Mouse (Mus musculus): ENCODE measurements around the gene Bcl2l14. TPM values are rescaled to one million over a fixed set of nuclear protein-coding genes. Genes with fewer than 3 reads are reported as not detected.

The Bcl2l14 gene
- 0.12 TPM in 1 of 2 replicates, not detected in the other for polyA plus RNA-seq (2015; fragmentation: Nextera tagmentation; extraction: Ambion mirVana)

- H3K27me3 ChIP-seq (replicated peaks), result no peaks in the 10 kb centered on the region
- ATAC-seq (replicated peaks), result no peak
- 85% methylated on average over 4 of the region's 4 CpGs for WGBS
- no peaks in the 10 kb centered on the region for H3K9me3 ChIP-seq
- no peaks in the 10 kb centered on the region for H3K36me3 ChIP-seq (replicated peaks)
- H3K27ac ChIP-seq, result no peak within 1 kb of the TSS
- no peak within 1 kb of the TSS for H3K4me3 ChIP-seq
- no peak within 1 kb of the TSS for H3K4me2 ChIP-seq
- no peaks in the 10 kb centered on the region for H3K4me1 ChIP-seq
- no peak within 1 kb of the TSS for H3K9ac ChIP-seq
Measured at GRCm38 (mm10) chr6:134396018-134396417, at the start of gene Bcl2l14. TSS of gene Bcl2l14 (plus strand) at chr6:134396318.

GRCm38 (mm10) chr6:134348526-134349067 lies 47.5 kb upstream of the Bcl2l14 start:
- H3K9ac ChIP-seq, result no peak overlapping the region
- H3K36me3 ChIP-seq (replicated peaks), result no peaks in the 10 kb centered on the region
- ATAC-seq (replicated peaks), result no peak
- H3K4me2 ChIP-seq, result no peak overlapping the region
- H3K9me3 ChIP-seq, result no peaks in the 10 kb centered on the region
- no peaks in the 10 kb centered on the region for H3K27me3 ChIP-seq (replicated peaks)
- H3K4me3 ChIP-seq, result no peak overlapping the region
- 87% methylated on average over 7 of the region's 7 CpGs for WGBS
- H3K27ac ChIP-seq, result no peak overlapping the region
- no peaks in the 10 kb centered on the region for H3K4me1 ChIP-seq

GRCm38 (mm10) chr6:134352881-134353280 lies 43.2 kb upstream of the Bcl2l14 start:
- Histone ChIP-seq H3K4me3 (no peak overlapping the region), H3K27me3 (replicated peaks) (no peaks in the 10 kb centered on the region), H3K27ac (no peak overlapping the region), H3K4me1 (no peaks in the 10 kb centered on the region), H3K9ac (no peak overlapping the region), H3K4me2 (no peak overlapping the region), H3K36me3 (replicated peaks) (no peaks in the 10 kb centered on the region), H3K9me3 (no peaks in the 10 kb centered on the region)
- no peak for ATAC-seq (replicated peaks)
- 89% methylated on average over 6 of the region's 6 CpGs for WGBS

- 80% methylated on average over 4 of the region's 4 CpGs for WGBS
- Histone ChIP-seq H3K4me2 (no peak overlapping the region), H3K4me1 (no peaks in the 10 kb centered on the region), H3K36me3 (replicated peaks) (no peaks in the 10 kb centered on the region), H3K9ac (no peak overlapping the region), H3K27ac (no peak overlapping the region), H3K9me3 (no peaks in the 10 kb centered on the region), H3K4me3 (no peak overlapping the region), H3K27me3 (replicated peaks) (no peaks in the 10 kb centered on the region)
- ATAC-seq (replicated peaks), result no peak
Measured at GRCm38 (mm10) chr6:134353751-134354150, 42.4 kb upstream of the Bcl2l14 start.

- Histone ChIP-seq H3K27me3 (replicated peaks) (no peaks in the 10 kb centered on the region), H3K27ac (no peak overlapping the region), H3K36me3 (replicated peaks) (no peaks in the 10 kb centered on the region), H3K4me2 (no peak overlapping the region), H3K9ac (no peak overlapping the region), H3K4me3 (no peak overlapping the region), H3K9me3 (no peaks in the 10 kb centered on the region), H3K4me1 (no peaks in the 10 kb centered on the region)
- no peak for ATAC-seq (replicated peaks)
- 89% methylated on average over 6 of the region's 6 CpGs for WGBS
Measured at GRCm38 (mm10) chr6:134357570-134357969, 38.5 kb upstream of the Bcl2l14 start.

- 91% methylated on average over 4 of the region's 4 CpGs for WGBS
- Histone ChIP-seq H3K36me3 (replicated peaks) (no peaks in the 10 kb centered on the region), H3K4me2 (no peak overlapping the region), H3K9me3 (no peaks in the 10 kb centered on the region), H3K4me3 (no peak overlapping the region), H3K27ac (no peak overlapping the region), H3K9ac (no peak overlapping the region), H3K4me1 (no peaks in the 10 kb centered on the region), H3K27me3 (replicated peaks) (no peaks in the 10 kb centered on the region)
- no peak for ATAC-seq (replicated peaks)
Measured at GRCm38 (mm10) chr6:134360079-134360478, 36.0 kb upstream of the Bcl2l14 start.

- Histone ChIP-seq H3K4me3 (no peak overlapping the region), H3K4me1 (no peaks in the 10 kb centered on the region), H3K9me3 (no peaks in the 10 kb centered on the region), H3K27me3 (replicated peaks) (no peaks in the 10 kb centered on the region), H3K27ac (no peak overlapping the region), H3K4me2 (no peak overlapping the region), H3K36me3 (replicated peaks) (no peaks in the 10 kb centered on the region), H3K9ac (no peak overlapping the region)
- WGBS, result 64% methylated on average over 6 of the region's 6 CpGs
- ATAC-seq (replicated peaks), result no peak
Measured at GRCm38 (mm10) chr6:134364644-134365043, 31.5 kb upstream of the Bcl2l14 start.

- Histone ChIP-seq H3K9me3 (no peaks in the 10 kb centered on the region), H3K9ac (no peak overlapping the region), H3K27ac (no peak overlapping the region), H3K36me3 (replicated peaks) (no peaks in the 10 kb centered on the region), H3K4me2 (no peak overlapping the region), H3K4me3 (no peak overlapping the region), H3K27me3 (replicated peaks) (no peaks in the 10 kb centered on the region), H3K4me1 (no peaks in the 10 kb centered on the region)
- WGBS, result 75% methylated on average over 4 of the region's 4 CpGs
- ATAC-seq (replicated peaks), result no peak
Measured at GRCm38 (mm10) chr6:134365952-134366351, 30.2 kb upstream of the Bcl2l14 start.

- Histone ChIP-seq H3K4me3 (no peak overlapping the region), H3K4me1 (no peaks in the 10 kb centered on the region), H3K9ac (no peak overlapping the region), H3K4me2 (no peak overlapping the region), H3K9me3 (no peaks in the 10 kb centered on the region), H3K36me3 (replicated peaks) (no peaks in the 10 kb centered on the region), H3K27me3 (replicated peaks) (no peaks in the 10 kb centered on the region), H3K27ac (no peak overlapping the region)
- 71% methylated on average over 10 of the region's 10 CpGs for WGBS
- no peak for ATAC-seq (replicated peaks)
Measured at GRCm38 (mm10) chr6:134366366-134367351, 29.5 kb upstream of the Bcl2l14 start.

GRCm38 (mm10) chr6:134367366-134368281 lies 28.5 kb upstream of the Bcl2l14 start:
- Histone ChIP-seq H3K36me3 (replicated peaks) (no peaks in the 10 kb centered on the region), H3K27ac (no peak overlapping the region), H3K4me1 (no peaks in the 10 kb centered on the region), H3K4me2 (no peak overlapping the region), H3K27me3 (replicated peaks) (no peaks in the 10 kb centered on the region), H3K9ac (no peak overlapping the region), H3K9me3 (no peaks in the 10 kb centered on the region), H3K4me3 (no peak overlapping the region)
- no peak for ATAC-seq (replicated peaks)
- 59% methylated on average over 12 of the region's 12 CpGs for WGBS

GRCm38 (mm10) chr6:134372946-134373345 lies 23.2 kb upstream of the Bcl2l14 start:
- H3K4me1 ChIP-seq, result no peaks in the 10 kb centered on the region
- no peaks in the 10 kb centered on the region for H3K9me3 ChIP-seq
- H3K36me3 ChIP-seq (replicated peaks), result no peaks in the 10 kb centered on the region
- no peak for ATAC-seq (replicated peaks)
- H3K9ac ChIP-seq, result no peak overlapping the region
- 68% methylated on average over 2 of the region's 2 CpGs for WGBS
- no peaks in the 10 kb centered on the region for H3K27me3 ChIP-seq (replicated peaks)
- no peak overlapping the region for H3K27ac ChIP-seq
- H3K4me3 ChIP-seq, result no peak overlapping the region
- no peak overlapping the region for H3K4me2 ChIP-seq

- H3K36me3 ChIP-seq (replicated peaks), result no peaks in the 10 kb centered on the region
- no peak overlapping the region for H3K4me2 ChIP-seq
- no peak overlapping the region for H3K9ac ChIP-seq
- ATAC-seq (replicated peaks), result no peak
- H3K27ac ChIP-seq, result no peak overlapping the region
- no peaks in the 10 kb centered on the region for H3K9me3 ChIP-seq
- 82% methylated on average over 5 of the region's 5 CpGs for WGBS
- H3K27me3 ChIP-seq (replicated peaks), result no peaks in the 10 kb centered on the region
- no peak overlapping the region for H3K4me3 ChIP-seq
- H3K4me1 ChIP-seq, result no peaks in the 10 kb centered on the region
Measured at GRCm38 (mm10) chr6:134377201-134377600, 18.9 kb upstream of the Bcl2l14 start.
